Mouse (Mus musculus) C3H10T1/2 (cell line): Measurements from ENCODE around the gene Paxx. TPM values are rescaled to one million over a fixed set of nuclear protein-coding genes. Genes with fewer than 3 reads are reported as not detected.

Experiments
- polyA plus RNA-seq, 2 experiments: library from polyadenylated mRNA; unstranded; fragments of >200 nt; fragmentation: generic; extraction: Trizol; gene quantifications; one replicate each; pipeline ENCODE4 v1.2.1; 2012; ENCODE audit warnings: missing spikeins in 2 of 2

Paxx gene
- 10 to 100 TPM; 25.6 to 61.9 TPM for polyA plus RNA-seq

GRCm38 (mm10) chr2:25460551-25461309 is at the start of gene Paxx:
TSS of gene Paxx (minus strand) at chr2:25461094.

GRCm38 (mm10) chr2:25501593-25502486 is 40.9 kb upstream of the Paxx start, which contains the start of gene C8g:
TSS of gene C8g (minus strand) at chr2:25501719.

GRCm38 (mm10) chr2:25500576-25501405 is 39.9 kb upstream of the Paxx start, which contains the start of gene Fbxw5:
TSS of gene Fbxw5 (plus strand) at chr2:25500750.

GRCm38 (mm10) chr2:25493476-25493961 is 32.6 kb upstream of the Paxx start, which contains the start of gene Lcn12:
TSS of gene Lcn12 (minus strand) at chr2:25493911.

GRCm38 (mm10) chr2:25469969-25470368 is 9.1 kb upstream of the Paxx start, which contains the start of gene Ptgds:
TSS of gene Ptgds (minus strand) at chr2:25470046.

GRCm38 (mm10) chr2:25456205-25456953 is 4.5 kb downstream of the Paxx start, which contains the start of gene Clic3:
TSS of gene Clic3 (plus strand) at chr2:25456838.

GRCm38 (mm10) chr2:25428442-25429236 is 32.3 kb downstream of the Paxx start, which contains the start of gene Abca2:
TSS of gene Abca2 (plus strand) at chr2:25428703.

GRCm38 (mm10) chr2:25422587-25423410 is 38.1 kb downstream of the Paxx start, which contains the start of gene Fut7:
TSS of gene Fut7 (plus strand) at chr2:25423267.

Other genes with a start within 250 kb of the Paxx start
- gene Nelfb, start 249.6 kb downstream of the Paxx start, polyA plus RNA-seq, result 10 to 100 TPM; 29.0 to 67.4 TPM
- gene Stpg3, start 246.5 kb downstream of the Paxx start, polyA plus RNA-seq, result under 1 TPM in 1 of 2 experiments, not detected in 1; 0.02 TPM
- gene Fam166a, start 242.3 kb downstream of the Paxx start, polyA plus RNA-seq, result 1 to 10 TPM in 1 of 2 experiments, not detected in 1; 1.6 TPM
- gene Tubb4b, start 236.4 kb downstream of the Paxx start, polyA plus RNA-seq, result 100 to 1,000 TPM; 598 to 649 TPM
- not detected for gene Slc34a3, start 226.7 kb downstream of the Paxx start, polyA plus RNA-seq
- gene Rnf224, start 224.3 kb downstream of the Paxx start, polyA plus RNA-seq, result not detected
- gene Rnf208, start 218.8 kb downstream of the Paxx start, polyA plus RNA-seq, result not detected
- gene Cysrt1, start 218.6 kb downstream of the Paxx start, polyA plus RNA-seq, result under 1 TPM; 0.08 to 0.35 TPM
- 1 to 10 TPM; 2.2 to 6.1 TPM for gene AL732309.1, start 214.2 kb downstream of the Paxx start, polyA plus RNA-seq
- 10 to 100 TPM; 38.1 to 48.4 TPM for gene Tmem203, start 205.7 kb downstream of the Paxx start, polyA plus RNA-seq
- 10 to 100 TPM; 10.9 to 14.3 TPM for gene Tprn, start 198.5 kb downstream of the Paxx start, polyA plus RNA-seq
- gene Ssna1, start 188.7 kb downstream of the Paxx start, polyA plus RNA-seq, result 100 to 1,000 TPM; 140 to 186 TPM
- gene Anapc2, start 188.6 kb downstream of the Paxx start, polyA plus RNA-seq, result 100 to 1,000 TPM in 1 of 2 experiments, 10 to 100 TPM in 1; 98.4 to 128 TPM
- not detected for gene Tmem210, start 172.9 kb downstream of the Paxx start, polyA plus RNA-seq
- not detected for gene Lrrc26, start 171.2 kb downstream of the Paxx start, polyA plus RNA-seq
- gene Grin1, start 141.9 kb downstream of the Paxx start, polyA plus RNA-seq, result under 1 TPM; under 0.01 to 0.06 TPM
- gene Man1b1, start 128.8 kb downstream of the Paxx start, polyA plus RNA-seq, result 10 to 100 TPM; 16.1 to 49.7 TPM
- gene Dpp7, start 104.7 kb downstream of the Paxx start, polyA plus RNA-seq, result 10 to 100 TPM; 31.1 to 38.1 TPM
- 100 to 1,000 TPM; 149 to 433 TPM for gene Uap1l1, start 95.4 kb downstream of the Paxx start, polyA plus RNA-seq
- 10 to 100 TPM; 18.0 to 25.7 TPM for gene Sapcd2, start 88.8 kb downstream of the Paxx start, polyA plus RNA-seq
- under 1 TPM in 1 of 2 experiments, not detected in 1; 0.12 TPM for gene Entpd2, start 65.2 kb downstream of the Paxx start, polyA plus RNA-seq
- gene Npdc1, start 61.7 kb downstream of the Paxx start, polyA plus RNA-seq, result 100 to 1,000 TPM; 183 to 212 TPM
- under 1 TPM; 0.13 to 0.42 TPM for gene Fut7, start 37.8 kb downstream of the Paxx start, polyA plus RNA-seq
- 10 to 100 TPM in 1 of 2 experiments, 1 to 10 TPM in 1; 4.8 to 13.4 TPM for gene Abca2, start 32.4 kb downstream of the Paxx start, polyA plus RNA-seq
- gene Clic3, start 4.3 kb downstream of the Paxx start, polyA plus RNA-seq, result under 1 TPM; 0.15 to 0.94 TPM
- gene Ptgds, start 9.0 kb upstream of the Paxx start, polyA plus RNA-seq, result under 1 TPM; 0.07 to 0.30 TPM
- not detected for gene Lcn12, start 32.8 kb upstream of the Paxx start, polyA plus RNA-seq
- 10 to 100 TPM; 24.9 to 52.5 TPM for gene Fbxw5, start 39.7 kb upstream of the Paxx start, polyA plus RNA-seq
- 1 to 10 TPM in 1 of 2 experiments, under 1 TPM in 1; 0.85 to 9.2 TPM for gene C8g, start 40.6 kb upstream of the Paxx start, polyA plus RNA-seq
- 10 to 100 TPM; 29.4 to 32.2 TPM for gene Traf2, start 85.8 kb upstream of the Paxx start, polyA plus RNA-seq
- gene Edf1, start 96.8 kb upstream of the Paxx start, polyA plus RNA-seq, result 100 to 1,000 TPM; 602 to 888 TPM
- 1 to 10 TPM in 1 of 2 experiments, under 1 TPM in 1; 0.09 to 1.1 TPM for gene Mamdc4, start 113.8 kb upstream of the Paxx start, polyA plus RNA-seq
- gene Phpt1, start 114.1 kb upstream of the Paxx start, polyA plus RNA-seq, result 100 to 1,000 TPM; 104 to 192 TPM
- 1 to 10 TPM in 1 of 2 experiments, under 1 TPM in 1; 0.04 to 1.9 TPM for gene Ajm1, start 120.7 kb upstream of the Paxx start, polyA plus RNA-seq
- 10 to 100 TPM; 38.7 to 57.3 TPM for gene Rabl6, start 147.4 kb upstream of the Paxx start, polyA plus RNA-seq
- gene Ccdc183, start 156.6 kb upstream of the Paxx start, polyA plus RNA-seq, result 1 to 10 TPM in 1 of 2 experiments, under 1 TPM in 1; 0.82 to 1.3 TPM
- gene Tmem141, start 160.9 kb upstream of the Paxx start, polyA plus RNA-seq, result 1 to 10 TPM; 5.8 to 8.5 TPM
- gene Fcna, start 166.9 kb upstream of the Paxx start, polyA plus RNA-seq, result under 1 TPM; 0.09 to 0.51 TPM
- gene Lcn8, start 192.0 kb upstream of the Paxx start, polyA plus RNA-seq, result not detected
- gene Lcn5, start 196.9 kb upstream of the Paxx start, polyA plus RNA-seq, result not detected
- gene Lcn6, start 215.7 kb upstream of the Paxx start, polyA plus RNA-seq, result not detected
- not detected for gene Lcn10, start 221.6 kb upstream of the Paxx start, polyA plus RNA-seq
- not detected for gene Obp2a, start 238.9 kb upstream of the Paxx start, polyA plus RNA-seq
- gene Bmyc, start 245.6 kb upstream of the Paxx start, polyA plus RNA-seq, result not detected